Mouse (Mus musculus): ENCODE measurements around the gene Wls. TPM values are rescaled to one million over a fixed set of nuclear protein-coding genes. Genes with fewer than 3 reads are reported as not detected.

The Wls gene
- total RNA-seq (2022): 10 to 100 TPM; 33.5 to 43.9 (median 43.0) TPM

DNA sequence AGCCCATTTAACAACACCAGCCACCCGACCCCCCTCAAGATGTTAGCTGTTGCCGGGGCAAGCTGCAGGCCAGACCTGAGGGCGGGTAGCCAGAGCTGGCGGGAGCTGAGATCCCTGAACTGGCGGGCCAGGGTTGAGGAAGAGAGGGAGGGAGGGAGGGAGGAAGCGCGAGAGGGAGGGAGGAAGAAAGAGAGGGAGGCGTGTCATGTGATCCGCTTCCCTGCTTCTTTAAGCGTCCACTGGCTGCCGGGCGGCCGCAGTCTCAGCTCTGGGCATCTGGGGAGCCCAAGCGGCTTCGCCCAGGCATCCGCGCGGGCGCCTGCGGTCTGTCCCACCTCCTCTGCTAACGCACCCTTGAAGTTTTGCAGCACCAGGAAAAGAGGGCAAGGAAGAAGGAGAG lies at the start of gene Wls:
Wls (plus strand) TSS at position 192 of the 400 bp plus-strand sequence.
- peak; percentile 68 for DNase-seq (ENCODE audit: low spot score)

DNA sequence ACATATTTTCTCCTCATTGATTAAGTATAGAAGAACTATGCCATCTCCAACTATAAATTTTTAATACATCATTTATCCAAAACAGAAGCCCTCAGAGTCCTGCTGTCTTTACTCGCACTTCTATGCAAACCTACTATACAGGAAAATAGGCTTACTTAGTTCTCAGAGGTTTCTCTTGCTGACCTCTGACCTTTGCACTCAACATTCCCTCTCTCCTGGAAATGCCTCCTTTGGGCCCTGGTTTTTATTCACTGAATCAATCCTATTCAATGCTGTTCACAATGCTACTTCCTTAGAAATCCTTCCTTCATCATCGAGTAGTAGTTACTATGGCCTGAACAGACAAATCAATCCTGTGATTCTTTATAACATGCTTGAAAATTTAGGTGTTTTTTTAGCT lies 49.7 kb upstream of the Wls start:
- no peak for DNase-seq (ENCODE audit: low spot score)

DNA sequence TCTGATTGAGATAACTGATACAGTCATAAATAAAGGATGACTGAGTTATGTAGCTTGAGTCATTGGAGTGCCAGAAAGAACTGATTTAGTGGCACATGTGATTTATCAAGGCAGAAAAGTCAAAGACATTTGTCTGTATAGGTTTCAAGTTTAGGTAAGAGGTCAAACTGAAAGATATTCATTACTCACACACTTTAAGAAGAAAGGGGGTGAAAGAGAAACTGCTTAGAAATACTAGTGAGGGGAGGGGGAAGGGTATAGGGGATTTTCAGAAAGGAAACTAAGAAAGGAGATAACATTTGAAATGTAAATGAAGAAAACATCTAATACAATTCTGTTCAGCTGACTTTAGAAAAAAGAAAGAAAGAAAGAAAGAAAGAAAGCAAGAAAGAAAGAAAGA lies 7.9 kb upstream of the Wls start:
- DNase-seq (ENCODE audit: low spot score): no peak

DNA sequence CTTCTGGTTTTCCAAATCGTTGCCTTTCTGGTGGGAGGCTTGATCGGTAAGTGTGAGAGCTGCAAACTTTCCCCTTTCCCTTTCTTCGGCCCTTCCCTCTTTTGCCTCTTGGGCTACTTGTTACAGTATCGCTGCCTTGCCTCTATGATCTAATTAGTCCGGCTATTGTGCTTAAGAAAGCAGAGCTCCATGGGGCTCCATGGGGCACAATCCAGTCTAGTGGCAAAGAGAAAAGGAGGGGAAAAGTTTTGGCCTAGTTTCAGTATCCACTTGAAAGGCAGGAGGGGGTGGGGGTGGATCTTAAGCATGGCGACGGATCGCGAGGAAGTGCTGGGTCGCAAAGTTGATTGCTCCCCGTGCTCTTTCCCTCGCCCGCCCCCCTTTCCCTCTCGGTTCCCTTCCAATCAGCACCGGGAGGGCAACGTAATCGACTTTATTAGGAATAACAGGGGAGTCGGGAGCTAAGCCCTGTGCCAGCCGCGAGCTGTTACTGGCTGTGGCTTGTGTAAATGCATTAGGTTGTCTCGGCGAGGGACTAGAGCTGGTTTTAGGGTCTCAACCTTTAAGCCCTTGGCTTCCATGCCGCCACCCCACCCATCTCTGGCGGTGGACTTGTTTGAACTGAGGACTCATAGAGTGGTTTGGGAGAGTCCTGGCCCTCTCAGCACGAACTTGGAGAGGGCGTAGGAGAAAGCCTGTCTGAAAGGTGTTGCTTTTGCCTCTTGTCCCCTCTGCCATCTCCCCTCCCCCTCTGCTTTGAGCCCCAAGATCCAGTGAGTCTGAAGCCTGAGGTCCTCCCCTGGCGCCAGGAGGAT lies 737 bp downstream of the Wls start:
- peak; percentile 53 for DNase-seq (ENCODE audit: low spot score)

GRCm38 (mm10) chr3:159840817-159841390 lies 1.4 kb downstream of the Wls start:
- peak; percentile 16 for DNase-seq (ENCODE audit: low spot score)

- no peak for DNase-seq (ENCODE audit: low spot score)
These were observed 2.0 kb downstream of the Wls start for GRCm38 (mm10) chr3:159841458-159841857.

DNA sequence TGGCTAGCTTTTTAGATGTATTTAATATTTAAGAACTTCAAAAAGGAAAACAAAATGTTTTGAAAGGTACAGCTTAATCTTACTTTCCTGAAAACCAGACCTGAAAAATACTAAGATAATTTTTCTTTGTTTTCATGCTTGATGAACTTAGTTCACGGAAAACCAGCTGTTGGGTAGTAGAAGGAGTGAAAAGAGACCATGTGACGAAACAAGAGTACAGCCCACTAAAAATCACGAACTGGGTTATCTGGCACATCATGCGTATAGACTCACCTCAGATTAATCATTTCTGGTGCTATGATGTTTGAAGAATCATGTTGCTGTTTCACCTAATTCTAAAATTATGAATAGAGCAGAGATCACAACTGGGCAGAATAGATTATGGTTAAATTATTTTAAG lies 3.7 kb downstream of the Wls start:
- DNase-seq (ENCODE audit: low spot score): no peak

DNA sequence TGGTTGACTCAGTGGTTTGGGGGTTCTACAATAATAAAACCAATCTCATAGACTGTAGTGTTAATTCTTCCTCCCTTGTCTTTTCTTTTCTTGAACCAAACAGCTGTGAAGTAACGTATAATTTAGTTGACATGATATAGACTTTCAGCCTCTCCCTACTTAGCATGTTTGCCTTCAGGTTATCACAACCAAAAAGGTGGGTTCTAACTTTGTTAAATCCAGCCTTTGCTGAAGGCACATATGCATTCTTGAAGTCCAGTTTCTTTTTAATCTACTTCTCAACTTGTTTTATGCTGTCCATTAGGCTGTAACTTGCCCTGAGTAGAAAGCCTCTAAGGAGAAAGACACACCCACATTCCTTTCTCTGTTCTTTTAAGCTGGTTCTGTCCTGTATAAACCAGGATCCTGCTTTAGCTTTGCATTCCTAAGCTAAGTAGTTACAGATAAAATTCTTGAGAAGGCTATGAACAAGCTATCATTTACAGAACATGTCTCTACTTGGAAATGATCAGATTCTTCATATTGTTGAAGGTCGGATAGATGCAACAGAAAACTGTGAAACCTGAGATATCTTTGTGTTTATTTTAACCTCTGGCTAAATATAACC lies 8.0 kb downstream of the Wls start:
- DNase-seq (ENCODE audit: low spot score): no peak

- no peak for DNase-seq (ENCODE audit: low spot score)
These were observed 8.7 kb downstream of the Wls start for GRCm38 (mm10) chr3:159848156-159848555.

DNA sequence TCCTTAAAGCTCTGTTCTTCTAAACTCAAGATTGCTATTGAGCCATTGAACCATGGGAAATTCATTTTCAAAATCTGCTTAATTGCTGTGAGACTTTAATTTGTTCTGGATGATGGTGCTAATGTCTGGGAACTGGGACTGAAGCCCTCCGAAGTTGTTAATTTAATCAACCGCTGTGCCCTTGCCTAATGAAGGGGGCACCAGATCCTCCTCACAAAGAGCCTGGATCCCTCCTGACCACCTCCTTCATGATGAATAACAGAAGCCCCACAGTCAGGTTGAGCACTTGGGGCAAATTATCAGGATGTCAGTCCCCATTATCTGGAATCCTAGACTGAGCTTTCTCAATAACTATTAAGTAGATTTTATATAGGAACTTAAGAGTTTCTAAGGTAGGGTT lies 12.0 kb downstream of the Wls start:
- DNase-seq (ENCODE audit: low spot score): no peak

DNA sequence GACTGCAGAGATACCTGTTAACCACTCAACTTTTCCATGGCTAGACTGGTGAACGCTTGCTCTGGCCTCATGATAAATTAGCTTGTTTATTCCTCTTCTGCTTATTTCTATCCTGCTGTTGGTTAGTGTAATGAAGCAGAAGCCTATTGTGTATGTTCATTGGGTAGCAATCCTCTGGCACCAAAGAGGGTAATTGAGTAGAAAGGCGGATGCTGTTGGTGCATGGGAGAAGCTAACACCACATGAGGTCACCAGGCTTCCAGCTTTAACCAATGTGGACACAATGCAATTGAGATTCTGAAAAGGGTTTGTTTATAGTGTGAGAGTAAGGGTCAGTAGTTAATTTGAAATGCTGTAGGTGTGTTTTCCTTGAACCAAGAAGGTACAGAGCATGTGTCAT lies 12.5 kb downstream of the Wls start:
- DNase-seq (ENCODE audit: low spot score): no peak

DNA sequence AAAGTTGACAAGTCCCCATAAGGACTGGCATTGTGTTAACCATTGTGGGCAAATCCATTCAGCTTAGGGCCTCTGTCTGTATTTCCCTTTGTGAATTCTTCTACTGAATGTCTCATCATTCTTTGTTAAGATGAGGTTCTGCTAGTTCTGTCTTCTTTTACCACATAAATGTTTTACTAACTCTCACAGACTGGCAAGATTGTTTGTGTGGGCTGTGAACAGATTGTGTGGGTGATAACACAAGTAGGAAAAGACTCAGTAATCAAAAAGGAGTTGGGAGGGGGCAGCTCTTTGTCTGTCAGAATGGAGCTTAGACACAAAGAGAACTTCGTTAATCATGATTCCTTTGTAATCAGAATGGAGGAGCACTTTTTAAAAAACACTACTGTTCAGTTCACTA lies 17.6 kb downstream of the Wls start:
- DNase-seq (ENCODE audit: low spot score): no peak

DNA sequence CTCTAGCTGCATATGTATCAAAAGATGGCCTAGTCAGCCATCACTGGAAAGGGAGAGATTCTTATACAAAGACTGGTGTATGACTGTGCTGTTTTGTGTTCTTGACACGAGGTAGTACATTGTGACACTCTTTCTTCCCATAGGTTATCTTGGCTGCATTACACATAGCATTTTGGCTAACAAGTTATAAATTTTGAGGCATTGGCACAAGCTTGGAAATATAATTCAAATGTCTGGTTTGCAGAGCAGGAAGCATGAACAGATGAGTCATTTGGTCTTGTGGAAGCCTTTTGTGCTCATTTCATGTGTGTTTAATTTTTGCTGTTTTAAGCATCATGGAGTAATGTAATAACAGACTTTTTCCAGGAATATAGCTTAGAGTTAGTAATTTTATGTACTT lies 26.2 kb downstream of the Wls start:
- DNase-seq (ENCODE audit: low spot score): no peak

GRCm38 (mm10) chr3:159878983-159879382 lies 39.5 kb downstream of the Wls start:
- no peak for DNase-seq (ENCODE audit: low spot score)

DNA sequence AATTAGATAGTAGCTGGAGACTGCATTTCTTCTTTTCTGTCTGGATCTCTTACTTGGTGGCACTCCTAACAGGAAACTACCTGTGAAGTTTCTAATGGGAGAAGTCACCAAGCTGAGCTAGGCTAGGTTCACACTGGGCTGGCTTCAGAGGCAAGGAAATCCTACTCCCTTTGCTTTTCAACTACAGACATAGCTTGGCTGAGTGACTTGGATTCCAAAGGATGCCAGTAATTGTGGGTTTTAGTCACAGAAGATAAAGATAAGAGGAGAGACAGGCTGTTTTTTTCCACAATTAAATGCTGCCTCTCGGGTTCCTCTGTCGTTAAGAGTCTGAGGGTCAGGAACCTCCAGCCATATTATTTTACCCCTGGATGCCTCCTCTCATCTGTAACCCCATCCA lies 43.9 kb downstream of the Wls start:
- peak; percentile 22 for DNase-seq (ENCODE audit: low spot score)

GRCm38 (mm10) chr3:159884802-159885201 lies 45.3 kb downstream of the Wls start:
- no peak for DNase-seq (ENCODE audit: low spot score)

GRCm38 (mm10) chr3:159885271-159885670 lies 45.8 kb downstream of the Wls start:
- peak; percentile 91 for DNase-seq (ENCODE audit: low spot score)

DNA sequence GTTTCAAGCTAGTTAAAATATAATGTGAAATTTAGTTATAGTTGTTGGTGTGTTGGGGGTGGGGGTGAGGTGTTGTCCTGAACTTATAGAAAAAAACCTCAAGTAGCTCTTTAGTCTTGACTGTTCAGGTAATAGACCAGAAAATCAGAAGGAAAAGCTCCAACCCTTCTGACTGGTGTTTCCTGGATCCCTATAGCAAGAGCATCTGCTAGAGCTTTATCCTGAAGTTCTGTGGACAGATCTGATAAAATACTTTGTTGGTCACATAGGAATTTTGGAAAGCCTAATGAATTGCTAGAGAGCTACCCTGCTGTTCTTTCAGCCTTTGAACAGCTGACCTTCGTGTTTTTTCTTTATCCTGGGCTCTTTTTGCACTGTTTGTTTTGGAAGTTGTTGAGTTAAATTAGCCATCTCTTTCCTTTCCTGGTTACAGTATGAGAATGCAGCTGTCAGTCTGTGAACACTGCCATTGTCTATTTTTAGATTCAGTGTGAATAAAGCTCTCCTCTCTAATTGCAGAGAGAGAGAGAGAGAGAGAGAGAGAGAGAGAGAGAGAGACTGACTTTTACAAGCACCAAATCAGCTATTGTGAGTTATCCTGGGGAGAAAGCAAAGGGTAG lies 46.4 kb downstream of the Wls start:
- DNase-seq (ENCODE audit: low spot score): peak; percentile 24

GRCm38 (mm10) chr3:159890176-159891056 lies 50.9 kb downstream of the Wls start:
- no peak for DNase-seq (ENCODE audit: low spot score)

DNA sequence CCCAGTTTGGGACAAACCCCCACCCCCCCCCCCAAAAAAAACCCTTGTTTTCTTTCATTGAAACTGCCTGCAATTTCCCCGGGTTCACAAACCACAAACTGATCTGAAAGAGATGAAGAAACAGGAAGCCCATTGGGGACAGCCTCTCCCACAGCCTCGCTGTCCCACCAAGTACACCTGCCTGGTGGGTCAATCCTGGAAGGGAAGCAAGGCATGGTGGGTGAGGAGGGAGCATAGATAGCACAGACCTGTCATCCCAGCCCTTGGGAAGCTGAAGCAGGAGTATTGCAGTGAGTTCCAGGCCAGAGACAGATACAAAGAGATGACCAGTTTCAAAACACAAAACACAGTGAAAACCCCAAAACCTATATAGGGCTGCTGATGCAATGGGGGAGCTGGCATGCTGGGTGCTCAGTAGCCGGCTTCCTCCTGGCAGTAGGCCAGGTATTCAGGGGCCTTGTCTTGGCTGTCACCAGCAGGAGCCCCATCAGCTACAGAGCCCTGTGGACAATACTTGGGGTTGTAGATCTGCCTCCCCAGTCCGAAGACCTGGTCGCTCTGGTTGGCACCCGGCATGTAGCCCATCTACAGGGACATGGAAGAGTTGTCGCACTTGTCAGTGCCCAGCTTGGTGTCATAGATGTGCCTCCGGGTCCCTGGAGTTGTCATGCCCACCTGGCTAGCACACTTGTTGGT lies 51.7 kb downstream of the Wls start:
- no peak for DNase-seq (ENCODE audit: low spot score)

- no peak for DNase-seq (ENCODE audit: low spot score)
These were observed 67.9 kb downstream of the Wls start for GRCm38 (mm10) chr3:159907329-159907728.
